Mouse (Mus musculus) cerebral cortex, adult 2 months (tissue): ENCODE measurements around the gene Msrb2.

ENCODE experiments used
- WGBS: fragments of 180-500 bp; shearing (Covaris S2); methylation state at CpG from one replicate; pipeline ENCODE4 v1.1.7; 2018; 5-methylcytosine and 5-hydroxymethylcytosine counted together

Gene Msrb2

DNA sequence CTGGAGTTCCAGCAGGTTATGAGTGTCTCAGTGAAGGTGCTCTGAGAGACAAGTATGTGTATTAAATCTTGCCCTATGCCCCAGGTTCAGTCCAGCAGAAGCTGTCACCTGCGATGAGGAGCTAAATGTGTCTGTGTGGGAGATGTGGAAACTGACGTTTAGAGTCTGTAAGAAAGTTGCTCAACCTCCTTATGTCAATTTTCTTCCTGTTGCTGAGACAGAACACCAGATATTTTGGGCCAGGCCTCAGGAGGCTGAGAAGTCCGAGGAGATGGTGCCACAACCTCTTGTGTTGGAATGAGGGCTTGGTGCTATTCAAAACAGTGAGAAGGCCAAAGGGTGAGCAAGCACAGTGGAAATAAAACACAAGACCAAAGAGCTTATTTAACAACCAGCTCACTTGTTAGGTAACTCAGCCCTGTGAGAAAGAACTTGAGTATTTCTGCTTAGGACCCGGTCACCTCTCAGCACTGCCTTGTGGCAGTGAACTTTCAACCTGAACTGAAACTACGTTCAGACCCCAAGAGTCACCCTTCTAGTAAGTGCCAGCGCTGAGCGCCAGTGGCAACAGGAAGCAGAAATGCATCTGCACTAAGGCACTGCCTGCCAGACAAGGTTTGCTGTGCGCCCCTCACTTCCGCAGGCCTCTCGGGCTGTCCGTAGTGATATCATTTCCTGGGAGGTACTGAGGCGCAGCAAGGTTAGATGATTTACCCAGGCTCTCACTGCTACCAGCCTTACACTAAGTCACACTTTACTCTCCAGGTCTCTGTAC, 17.3 kb downstream of the Msrb2 start:
- WGBS, result 83% methylated on average over 12 of the region's 12 CpGs

DNA sequence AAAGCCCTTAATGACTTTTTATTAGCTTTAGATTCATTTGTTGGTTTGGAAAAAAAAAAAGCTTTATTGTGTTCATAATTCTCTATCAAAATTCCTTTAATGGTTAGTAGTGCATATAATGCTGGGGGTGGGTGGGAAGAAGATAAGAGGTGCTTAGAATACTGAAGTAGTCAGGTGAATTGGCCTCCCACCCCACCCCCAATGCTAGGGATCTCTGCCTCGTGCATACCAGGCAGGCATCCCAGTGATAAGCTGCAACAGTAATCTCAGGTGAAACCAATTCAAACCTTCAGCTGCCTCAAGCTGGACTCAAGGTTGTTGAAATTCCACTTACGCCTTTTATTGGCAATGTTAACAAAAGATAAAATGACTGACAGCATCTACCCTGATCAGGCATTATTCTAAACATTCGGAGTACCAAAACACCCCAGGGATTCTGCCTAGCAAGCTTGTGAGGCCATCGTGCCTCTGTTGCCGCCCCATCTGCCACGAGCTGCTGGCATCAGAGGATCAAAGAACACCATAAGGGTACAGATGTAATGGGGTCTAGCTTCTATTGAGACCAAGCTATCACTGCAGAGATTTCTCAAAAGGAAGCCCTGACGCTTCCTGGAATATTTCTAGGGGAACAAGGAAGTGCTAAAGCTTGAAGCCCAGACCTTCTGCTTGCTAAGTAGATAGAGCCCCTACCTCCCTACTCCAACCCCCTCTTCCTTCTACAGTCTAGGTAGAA, 19.3 kb downstream of the Msrb2 start:
- WGBS, result 80% methylated on average over 7 of the region's 7 CpGs

DNA sequence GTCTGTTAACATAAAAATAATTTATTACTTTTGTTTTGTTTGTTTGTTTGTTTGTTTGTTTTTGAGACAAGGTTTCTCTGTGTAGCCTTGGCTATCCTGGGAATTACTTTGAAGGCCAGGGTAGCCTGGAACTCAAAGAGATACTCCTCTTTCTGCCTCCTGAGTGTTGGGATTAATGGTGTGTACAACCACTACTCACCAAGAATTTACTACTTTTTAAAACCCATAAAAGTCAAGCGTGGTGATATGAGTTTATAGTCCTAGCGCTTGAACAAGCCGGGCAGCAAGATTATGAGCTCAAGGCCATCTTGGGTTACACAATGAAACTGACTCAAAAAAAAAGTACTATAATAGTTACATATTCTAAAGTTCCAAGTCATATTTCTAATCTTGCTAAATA, 20.4 kb downstream of the Msrb2 start:
- 97% methylated on average over 3 of the region's 3 CpGs for WGBS

DNA sequence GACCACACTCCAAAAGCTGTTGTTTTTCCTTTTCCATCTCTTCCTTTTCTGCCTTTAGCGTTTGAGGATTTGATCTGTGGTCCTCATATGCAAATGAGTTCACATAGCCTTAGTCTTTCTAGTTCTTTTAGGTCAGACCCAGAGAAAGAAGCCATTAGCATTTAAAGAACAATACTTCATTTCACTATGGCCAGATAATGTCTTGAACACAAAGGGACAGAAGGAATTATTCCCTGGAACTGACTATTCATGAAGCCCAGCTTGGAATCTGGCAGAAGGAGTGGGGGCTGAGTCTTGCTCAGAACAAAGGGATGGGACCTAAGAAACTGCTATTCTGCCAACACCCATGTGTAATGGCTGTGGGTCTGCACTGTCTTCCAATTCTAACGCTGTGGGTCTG, 21.6 kb downstream of the Msrb2 start:
- 31% methylated on average over 2 of the region's 2 CpGs for WGBS

- WGBS, result 62% methylated on average over 5 of the region's 5 CpGs
These were observed 34.2 kb downstream of the Msrb2 start for GRCm38 (mm10) chr2:19405409-19405808.

GRCm38 (mm10) chr2:19406531-19406930, 35.3 kb downstream of the Msrb2 start:
- 75% methylated on average over 3 of the region's 3 CpGs for WGBS

GRCm38 (mm10) chr2:19414222-19414965, 43.2 kb downstream of the Msrb2 start:
- WGBS, result 15% methylated on average over 19 of the region's 19 CpGs

DNA sequence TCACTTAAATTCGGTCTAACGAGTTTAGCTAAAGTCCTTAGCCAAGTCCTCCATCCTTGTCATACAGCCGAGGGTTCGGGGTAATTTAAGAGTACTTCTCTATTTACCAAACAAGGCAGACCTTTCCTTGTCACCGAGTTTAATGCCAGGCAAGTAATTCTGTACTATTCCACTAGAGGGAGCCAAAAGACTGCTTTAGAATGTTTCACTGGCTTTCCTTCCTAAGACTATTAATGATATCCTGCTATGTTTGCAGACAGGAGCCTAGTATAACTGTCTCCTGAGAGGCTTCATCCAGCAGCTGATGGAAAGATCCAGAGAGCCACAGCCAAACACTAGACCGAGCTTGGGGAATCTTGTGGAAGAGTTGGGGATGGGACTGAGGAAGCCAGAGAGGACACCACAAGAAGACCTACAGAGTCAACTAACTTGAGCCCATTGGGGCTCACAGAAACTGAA, 43.9 kb downstream of the Msrb2 start:
- WGBS, result 1% methylated on average over 6 of the region's 6 CpGs

GRCm38 (mm10) chr2:19416066-19416465, 44.8 kb downstream of the Msrb2 start:
- WGBS, result 81% methylated on average over 6 of the region's 6 CpGs

DNA sequence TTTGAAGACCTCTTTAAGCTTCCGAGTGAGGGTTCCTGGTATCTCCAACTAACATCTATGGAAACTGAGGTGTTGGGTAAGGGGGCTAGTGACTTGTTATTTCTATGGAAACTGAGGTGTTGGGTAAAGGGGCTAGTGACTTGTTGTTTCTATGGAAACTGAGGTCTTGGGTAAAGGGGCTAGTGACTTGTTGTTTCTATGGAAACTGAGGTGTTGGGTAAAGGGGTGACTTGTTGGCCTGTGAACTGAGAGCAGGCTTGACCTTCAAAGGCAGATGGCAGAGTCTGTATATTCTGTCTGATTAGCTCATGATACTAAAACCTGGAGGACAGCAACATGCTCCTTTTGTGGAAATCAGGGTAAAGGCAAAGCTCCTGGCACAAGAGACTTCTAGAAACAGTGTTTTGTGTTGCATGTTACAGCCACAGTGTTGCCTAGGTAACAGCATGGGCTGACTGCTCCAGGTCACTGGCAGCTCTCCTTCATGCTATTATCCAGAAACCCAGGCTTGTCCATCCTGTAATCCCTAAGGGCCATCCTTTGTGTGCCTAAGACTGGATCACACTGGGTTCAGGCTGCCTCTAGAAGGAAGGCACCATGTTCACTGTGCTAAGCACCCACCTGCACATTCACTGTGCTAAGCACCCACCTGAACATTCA, 48.6 kb downstream of the Msrb2 start:
- 86% methylated on average over 1 of the region's 1 CpGs for WGBS

DNA sequence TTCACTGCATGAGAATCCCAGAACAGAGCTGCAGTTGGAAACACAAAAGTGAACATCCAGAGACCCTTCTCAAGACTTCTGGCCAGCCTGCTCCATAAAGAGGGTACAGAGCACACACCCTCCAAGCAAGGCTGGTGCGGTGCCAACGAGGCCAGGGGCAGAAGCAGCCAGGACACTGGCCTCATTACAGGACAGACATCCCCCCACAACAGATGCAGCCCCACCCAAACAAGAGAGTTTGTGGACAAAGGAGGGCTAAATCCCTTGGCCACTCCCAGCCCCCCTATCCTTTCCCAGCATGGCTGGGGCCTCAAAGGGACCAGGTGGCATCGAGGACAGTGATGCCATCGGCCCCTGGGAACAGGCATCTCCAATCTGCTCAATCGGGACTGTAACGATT, 51.8 kb downstream of the Msrb2 start:
- WGBS, result 62% methylated on average over 6 of the region's 6 CpGs

- WGBS, result 26% methylated on average over 10 of the region's 10 CpGs
These were observed 57.8 kb downstream of the Msrb2 start for GRCm38 (mm10) chr2:19429031-19429430.

GRCm38 (mm10) chr2:19429691-19430690, 58.8 kb downstream of the Msrb2 start:
- WGBS, result 5% methylated on average over 31 of the region's 31 CpGs

- 1% methylated on average over 33 of the region's 33 CpGs for WGBS
These were observed 59.5 kb downstream of the Msrb2 start for GRCm38 (mm10) chr2:19430746-19431145.

GRCm38 (mm10) chr2:19431186-19431585, 59.9 kb downstream of the Msrb2 start:
- 4% methylated on average over 18 of the region's 18 CpGs for WGBS

DNA sequence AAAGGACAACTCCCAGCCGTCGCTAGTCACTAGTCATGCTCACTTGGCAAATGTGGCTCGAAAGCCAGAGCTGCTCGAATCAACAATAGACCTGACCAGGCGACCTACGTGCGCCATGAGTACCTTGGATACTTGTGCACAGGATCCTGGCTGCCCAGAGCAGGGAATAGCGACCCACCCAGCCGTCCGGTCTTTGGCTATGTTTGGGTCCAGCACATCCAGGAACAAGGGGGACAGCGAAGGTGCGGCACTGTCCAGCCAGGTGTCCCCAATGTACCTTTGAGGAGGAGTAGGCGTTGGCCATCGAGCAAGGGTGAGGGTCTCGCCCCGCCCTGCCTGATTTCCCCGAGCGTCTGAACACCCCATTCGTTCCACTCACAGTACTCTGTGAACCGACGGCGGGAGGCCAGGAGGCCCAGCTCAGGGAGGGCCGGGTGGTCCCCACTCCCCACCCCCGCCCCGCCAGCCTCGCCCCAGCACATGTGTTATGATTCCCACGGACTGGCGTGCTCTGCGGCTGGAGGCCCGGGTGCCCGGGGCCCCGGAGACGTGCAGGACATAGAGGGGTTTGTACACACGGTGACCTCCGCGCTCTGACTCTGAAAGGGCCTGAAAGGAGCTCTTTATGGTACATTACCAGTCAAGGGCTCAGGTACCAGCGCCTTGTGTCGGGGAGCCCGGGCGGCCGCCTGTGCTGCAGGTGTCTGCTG, 60.5 kb downstream of the Msrb2 start:
- 8% methylated on average over 41 of the region's 41 CpGs for WGBS

DNA sequence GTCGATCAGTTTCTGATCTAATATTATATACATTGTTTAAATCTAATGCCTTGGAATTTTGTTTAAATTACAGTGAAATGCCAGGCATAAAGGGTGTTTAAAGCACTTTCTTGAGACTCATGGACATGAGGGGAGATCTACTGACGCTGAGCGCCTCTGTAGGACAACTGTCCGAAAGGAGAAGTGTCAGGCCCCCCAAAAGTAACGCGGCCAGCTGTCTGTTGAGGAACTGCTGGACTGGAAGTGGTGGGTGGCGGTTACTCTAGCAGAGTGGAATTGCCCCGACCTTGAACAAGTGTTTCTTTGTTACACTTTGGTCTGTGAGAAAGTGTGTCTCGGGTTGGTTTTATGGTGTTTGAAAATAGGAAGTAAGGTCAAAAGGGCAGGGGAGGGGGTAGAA, 73.1 kb downstream of the Msrb2 start:
- WGBS, result 13% methylated on average over 9 of the region's 9 CpGs
